16 mouse cellular contexts compared by ENCODE assay signal in genomic region chr13:56194181-56194580, GRCm38 (mm10). TPM values are rescaled to one million over a fixed set of nuclear protein-coding genes. Genes with fewer than 3 reads are reported as not detected.
"Had no signal": no experiment of that assay in that cellular context is flagged by ENCODE, and none has a peak within 500 bp of the region (broad histone marks: within the 10 kb centered on the region; RNA-seq: fewer than 3 reads in every experiment).

No protein-coding gene starts in this region.

RNA-seq across cellular contexts. Expression of gene Neurog1, which starts 57.8 kb away (rescaled TPM):
- total RNA-seq: common myeloid progenitor, adult 5-6 weeks; forebrain, postnatal 0 days; gastrocnemius, adult 18-20 months; gastrocnemius, adult 2 months; gastrocnemius, adult 8-10 months; gastrocnemius, postnatal 10 days; gastrocnemius, postnatal 14 days; gastrocnemius, postnatal 25 days; gastrocnemius, postnatal 36 days; gastrocnemius, postnatal 4 days; granulocyte monocyte progenitor cell, adult 5-6 weeks; heart, adult 18-20 months; heart, adult 2 months; heart, adult 8-10 months had no signal
- polyA plus RNA-seq: erythroblast, embryonic 14.5 days; forebrain, postnatal 0 days; gonadal fat pad, adult 2 months; heart, adult 2 months had no signal
